Mouse (Mus musculus) cerebellum, postnatal 25 days (tissue): ENCODE measurements around the gene Trim44.

Source experiments
- DNase-seq, 2 experiments: peaks; one replicate each; pipeline ENCODE4 v3.0.0; 2021; ENCODE audit warnings: mixed read lengths in 2 of 2

The Trim44 gene

DNA sequence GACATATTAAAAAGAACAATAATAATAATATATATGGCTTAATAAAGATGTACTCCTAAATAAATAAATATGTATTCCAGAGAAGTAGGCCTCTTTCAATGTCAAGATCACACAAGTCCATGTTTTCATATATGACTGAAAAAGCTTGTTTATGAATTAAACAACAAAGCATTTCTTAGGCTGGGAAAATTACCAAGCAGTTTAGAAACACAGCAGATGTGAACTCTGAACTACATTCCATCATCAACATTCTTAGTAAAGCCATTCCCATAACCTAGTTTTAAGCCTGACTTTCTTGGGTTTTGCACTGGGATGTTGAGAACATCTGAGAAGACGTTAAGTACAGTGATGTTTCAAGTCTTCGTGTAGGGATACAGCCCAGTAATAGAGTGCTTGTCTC is 45.4 kb downstream of the Trim44 start:
- no peak for DNase-seq

DNA sequence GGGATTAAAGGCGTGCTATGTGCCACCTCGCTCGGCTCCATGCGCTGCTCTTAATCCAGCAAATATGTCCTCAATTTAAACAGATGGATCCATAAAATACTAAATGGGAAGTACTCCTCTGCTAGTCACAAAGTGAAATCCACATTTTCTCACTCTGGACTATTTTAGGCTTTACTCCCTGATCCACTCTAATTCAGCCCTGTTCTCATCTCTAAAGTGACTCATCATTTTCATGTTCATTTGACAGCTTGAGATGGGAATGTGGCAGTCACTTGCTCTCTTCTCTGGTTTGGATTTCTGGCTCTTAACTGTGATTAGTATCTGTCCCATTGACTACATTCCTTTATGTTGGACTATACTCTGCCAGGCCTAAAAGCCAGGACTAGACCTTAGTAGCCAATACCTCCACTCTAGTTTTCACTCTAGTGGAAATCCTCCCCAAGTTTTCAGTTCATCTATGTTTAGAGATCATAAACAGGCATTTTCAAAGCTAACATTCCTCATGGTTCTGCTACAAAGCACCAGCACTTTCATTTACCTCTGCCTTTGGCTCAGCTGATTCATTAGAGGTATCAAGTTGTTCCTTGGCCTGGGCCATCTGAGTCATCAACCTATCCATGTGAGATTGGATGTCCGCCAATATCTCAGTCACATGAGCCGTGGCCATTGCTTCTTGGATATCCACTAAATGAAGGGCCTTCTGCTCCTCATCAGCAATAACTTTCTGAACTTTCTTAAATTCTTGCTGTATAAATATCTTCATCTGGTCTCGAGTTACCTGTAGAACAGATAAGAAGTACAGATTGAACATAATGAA is 50.5 kb downstream of the Trim44 start:
- DNase-seq, result peak; percentile 40 to 68

DNA sequence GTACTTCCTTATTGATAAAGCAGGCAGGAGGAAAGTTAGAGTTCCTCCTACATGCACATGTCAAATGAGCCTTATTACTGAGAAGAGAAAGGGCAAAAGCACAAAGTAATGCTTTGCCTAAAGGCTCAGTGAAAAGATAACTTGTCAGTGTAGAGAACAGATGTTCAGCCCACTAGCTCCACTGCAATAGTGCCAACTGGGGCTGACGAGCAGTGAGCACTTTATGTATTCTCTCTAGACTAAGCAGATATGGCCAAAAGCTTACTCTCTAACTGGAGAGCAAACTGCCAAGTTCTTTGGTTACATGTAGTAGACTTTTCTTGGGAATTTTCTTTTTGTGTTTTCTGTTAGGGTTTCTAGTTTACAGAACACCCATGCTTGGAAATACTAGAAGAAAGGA is 53.6 kb downstream of the Trim44 start:
- no peak for DNase-seq

DNA sequence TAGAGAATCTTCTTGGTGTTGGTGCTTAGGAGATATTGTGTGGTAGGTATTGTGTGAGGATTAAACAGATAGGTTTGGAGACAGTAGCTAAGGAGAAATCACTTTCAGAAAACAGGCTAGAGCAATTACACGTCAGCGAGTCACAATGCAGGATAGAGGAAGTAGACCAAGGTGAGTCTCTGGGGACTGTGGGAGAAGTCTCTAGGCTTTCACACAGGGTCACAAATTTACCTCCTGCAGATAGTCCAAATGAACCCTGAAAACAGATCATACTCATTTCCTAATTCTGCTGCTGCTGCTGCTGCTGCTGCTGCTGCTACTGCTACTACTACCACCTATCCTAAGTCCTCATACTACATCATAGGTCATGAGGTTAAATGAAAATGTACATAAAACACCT is 66.2 kb downstream of the Trim44 start:
- no peak for DNase-seq

DNA sequence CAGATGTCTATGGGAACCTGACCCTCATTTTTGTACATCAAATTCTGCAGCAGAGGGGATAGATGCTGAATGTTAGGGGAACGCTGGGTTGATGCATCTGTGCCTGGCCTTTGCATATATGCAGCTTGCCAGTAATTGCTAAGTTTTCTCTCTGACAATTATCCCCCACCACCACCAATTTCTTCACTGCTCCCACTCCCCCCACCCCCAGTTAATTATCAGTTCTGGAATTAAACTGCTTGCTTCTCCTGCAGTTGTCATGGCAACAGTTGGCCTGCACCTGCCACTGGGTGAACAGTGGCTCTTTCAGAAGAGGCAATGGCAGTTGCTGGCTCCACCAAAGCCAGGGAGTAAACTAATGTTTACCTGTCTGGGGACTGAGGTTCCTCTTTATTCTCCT is 70.8 kb downstream of the Trim44 start:
- DNase-seq, result no peak

DNA sequence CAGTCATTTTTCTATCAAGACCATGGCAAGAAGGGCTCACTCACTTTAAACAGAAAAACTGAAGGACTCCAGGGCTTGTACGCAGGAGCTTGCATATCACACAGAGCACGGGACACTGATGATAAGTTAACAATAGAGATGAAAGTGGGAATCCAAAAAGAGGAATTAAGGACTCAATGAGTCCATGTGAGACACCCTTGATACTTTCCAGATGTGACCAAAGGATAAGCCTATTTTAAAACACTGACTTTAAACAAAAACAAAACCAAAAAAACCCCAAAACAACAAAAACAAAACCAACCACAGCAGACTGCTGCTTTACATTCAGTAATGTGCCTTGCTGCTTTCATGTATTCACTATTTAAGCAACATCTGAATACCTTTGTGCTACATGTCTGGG is 75.7 kb downstream of the Trim44 start:
- DNase-seq, result no peak

DNA sequence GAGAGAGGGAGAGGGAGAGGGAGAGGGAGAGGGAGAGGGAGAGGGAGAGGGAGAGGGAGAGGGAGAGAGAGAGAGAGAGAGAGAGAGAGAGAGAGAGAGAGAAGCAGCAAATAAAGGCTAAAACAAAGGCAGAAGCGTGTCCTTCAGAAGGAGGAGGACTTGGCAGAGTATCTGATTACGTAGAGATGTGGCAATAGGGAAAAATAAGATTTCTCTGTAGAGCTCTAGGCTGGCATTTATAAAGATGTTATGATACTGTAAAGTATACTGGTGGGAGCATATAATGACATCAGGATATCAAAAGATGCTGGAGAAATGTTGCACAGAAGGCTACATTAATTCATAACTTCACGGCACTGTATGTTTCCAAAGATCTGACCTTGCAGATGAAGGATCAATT is 76.5 kb downstream of the Trim44 start:
- DNase-seq, result no peak

DNA sequence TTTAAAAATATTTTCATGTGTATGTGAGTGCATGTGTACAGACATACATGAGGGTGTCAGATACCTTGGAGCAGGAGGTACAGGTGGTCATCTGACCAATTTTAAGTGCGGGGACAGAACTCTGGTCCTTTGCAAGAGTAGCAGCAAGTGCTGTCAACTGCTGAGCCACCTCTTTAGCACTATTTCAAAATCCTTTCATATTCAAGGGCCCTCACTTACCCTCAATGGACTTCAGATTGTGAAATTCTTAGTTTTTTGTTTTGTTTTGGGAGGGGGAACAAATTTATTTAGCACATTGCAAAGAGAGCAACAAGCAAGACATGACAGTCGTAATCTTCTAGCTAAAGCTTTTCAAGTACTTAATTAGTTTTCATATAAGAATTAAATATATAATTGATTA is 81.7 kb downstream of the Trim44 start:
- DNase-seq, result no peak

DNA sequence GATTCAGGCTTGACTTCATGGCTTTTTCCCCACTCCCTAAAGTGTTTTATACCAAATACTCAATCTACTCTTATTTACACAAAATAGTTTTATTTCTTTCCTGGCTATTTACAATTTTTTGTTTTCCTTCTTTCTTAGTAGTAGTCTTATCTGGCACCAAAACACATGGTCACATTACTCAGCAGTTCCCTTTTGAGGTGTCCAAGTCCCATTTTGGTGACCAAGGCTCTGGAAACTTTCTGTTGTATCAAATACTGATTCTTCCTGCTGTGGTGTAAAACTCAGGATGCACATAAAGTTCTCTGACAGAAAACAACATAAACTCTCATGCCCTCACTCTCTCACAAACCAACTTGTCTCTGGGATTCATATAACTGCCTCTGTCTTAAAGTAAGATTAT is 83.3 kb downstream of the Trim44 start:
- DNase-seq, result no peak

DNA sequence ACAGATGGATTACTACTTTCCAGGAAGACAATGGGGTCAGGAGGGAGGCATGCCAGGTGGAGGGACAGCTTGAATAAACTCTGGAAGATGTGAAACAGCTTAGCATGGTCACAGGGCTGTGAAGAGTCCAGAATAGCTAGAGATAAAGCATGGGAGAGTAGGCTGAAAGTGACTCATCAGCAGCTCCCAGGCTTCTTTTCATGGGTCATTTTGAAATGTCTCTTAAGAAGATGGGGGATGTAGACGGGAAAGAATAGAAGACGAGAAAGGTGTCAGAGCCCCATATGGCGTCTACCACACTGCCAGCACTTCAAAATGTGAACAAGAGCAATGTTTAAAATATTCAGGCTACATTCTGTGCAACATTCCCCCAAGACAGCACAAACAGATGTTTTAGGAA is 91.1 kb downstream of the Trim44 start:
- DNase-seq, result peak in 1 of 2 experiments; percentile 48

DNA sequence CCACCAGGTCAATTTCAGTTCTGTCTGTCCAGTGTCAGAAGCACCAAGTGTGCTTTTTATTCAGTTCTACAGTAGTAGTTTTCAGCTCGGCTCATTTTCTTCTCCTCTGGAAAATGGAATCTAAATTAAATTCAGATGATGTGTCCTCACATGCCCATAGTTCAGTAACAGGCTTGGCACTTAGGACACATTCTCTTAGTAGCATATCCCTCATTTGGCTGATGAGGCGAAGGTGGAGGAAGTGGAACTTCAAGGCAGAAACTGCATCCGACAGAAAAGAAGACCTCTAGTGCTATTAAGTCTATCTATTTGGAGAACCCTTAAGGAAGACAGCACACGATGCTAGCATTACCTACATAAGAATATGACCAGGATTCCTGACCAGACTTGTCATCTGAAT is 92.5 kb downstream of the Trim44 start:
- DNase-seq, result no peak

DNA sequence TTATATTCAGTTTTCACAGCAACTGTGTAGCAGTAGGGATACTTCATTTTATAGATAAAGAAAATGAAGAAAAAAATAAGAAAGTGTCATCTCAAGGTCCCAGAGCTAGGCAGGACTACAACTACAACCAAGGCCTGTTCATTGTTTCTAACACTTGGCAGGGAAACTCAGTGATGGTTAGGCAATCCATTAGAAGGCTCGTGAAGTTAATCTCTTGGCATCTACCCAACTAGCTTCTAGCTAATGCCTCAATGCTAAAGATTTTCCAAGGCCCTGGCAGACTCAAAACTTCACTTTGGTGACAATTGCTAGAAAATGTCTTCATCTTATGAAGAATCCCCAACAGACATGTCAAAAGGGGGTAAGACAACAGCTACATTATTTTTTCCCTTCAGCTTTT is 93.0 kb downstream of the Trim44 start:
- DNase-seq, result no peak

DNA sequence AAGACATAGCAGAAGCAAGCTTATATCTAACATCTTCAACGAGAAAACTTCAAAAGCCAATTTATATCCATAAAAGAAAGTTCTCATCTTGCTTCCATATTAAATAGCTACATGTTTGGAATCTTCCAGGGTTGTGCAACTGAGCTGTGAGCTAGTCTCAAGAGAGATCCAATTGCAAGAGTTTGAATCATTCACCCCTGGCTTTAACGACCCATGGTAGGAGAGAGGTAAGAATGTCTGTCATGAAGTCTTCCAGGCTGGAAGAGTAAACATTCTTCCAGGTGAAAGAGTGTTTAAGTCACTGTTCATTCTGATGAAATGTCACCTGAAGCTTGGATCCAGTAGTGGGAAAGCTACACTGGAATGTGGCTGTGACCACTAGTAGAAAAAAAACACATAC is 93.6 kb downstream of the Trim44 start:
- no peak for DNase-seq

DNA sequence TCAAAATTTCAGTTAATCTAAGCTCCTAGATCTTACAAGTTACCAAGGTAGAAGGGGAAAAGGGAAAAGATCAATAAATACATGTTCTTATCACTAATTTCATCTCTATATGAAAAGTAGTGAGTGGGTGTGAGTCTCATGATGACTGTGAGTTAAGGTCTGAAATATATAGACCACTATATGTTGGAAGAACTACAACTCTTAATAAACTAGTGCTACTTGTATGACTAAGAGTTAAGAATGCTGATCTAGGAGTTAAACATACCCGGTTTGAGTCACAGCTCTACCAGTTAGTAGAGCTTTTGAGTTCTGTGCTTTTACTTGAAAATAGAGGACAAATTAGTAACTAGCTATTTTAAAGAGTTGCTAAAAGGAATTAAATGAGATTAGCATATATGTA is 94.7 kb downstream of the Trim44 start:
- DNase-seq, result no peak

DNA sequence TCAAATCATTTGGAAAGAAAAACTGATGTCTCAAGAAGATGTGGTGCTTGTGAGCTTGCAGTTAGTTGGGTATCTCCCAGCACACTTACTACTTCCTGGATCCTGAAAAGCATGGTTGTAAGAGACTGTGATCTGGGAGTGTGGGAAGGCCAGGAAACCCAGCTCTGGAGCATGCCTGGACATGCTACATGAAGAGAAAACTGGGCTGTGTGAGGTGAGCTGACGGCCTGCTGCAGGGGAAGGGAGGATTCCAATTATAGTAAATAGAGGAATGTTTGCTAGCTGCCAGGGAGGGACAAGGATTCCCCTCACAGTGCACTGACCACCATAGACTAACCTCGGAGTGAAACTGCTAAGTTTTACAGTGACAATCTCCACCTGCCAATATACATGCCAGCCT is 104.4 kb downstream of the Trim44 start:
- DNase-seq, result no peak

DNA sequence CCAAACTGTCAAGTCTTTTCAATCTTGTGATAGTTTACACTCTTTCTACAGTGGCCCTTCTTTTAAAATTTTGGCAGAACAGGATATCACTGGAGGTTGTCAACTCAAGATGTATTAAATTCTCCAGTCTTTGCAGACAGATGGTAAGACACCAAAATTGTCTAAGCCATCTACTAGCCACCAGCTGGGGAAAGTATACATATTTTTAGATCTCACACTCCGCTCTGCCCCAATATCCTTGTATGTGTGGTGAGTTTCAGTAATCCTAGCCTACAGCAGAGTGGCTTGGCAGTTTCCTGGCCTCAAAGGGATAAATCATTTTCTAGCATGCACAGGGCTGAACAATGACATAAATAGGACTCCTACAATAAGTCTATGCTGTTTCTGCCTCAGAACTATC is 105.1 kb downstream of the Trim44 start:
- DNase-seq, result no peak

DNA sequence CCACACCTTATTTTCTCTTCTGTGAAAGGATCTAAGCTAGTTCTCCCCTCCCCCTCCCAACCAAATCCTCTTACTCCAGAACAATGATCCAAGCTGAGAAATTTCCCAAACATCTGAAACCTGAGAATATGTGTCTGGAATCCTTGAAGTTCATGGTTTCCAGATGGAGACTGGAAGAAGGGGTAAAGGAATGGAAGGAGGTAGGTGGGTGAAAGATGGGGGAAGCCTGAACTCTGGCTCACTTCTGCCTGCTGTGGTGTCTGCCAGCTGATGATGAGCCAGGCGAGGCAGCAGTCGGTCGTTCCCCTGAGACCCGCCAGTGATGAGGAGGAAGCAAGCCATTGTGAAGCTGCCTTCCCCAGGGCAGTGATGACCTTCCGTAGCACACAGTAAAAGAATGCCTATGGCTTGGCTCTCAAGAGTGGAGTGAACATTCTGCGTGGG is 112.8 kb downstream of the Trim44 start:
- DNase-seq, result peak in 1 of 2 experiments; percentile 13

DNA sequence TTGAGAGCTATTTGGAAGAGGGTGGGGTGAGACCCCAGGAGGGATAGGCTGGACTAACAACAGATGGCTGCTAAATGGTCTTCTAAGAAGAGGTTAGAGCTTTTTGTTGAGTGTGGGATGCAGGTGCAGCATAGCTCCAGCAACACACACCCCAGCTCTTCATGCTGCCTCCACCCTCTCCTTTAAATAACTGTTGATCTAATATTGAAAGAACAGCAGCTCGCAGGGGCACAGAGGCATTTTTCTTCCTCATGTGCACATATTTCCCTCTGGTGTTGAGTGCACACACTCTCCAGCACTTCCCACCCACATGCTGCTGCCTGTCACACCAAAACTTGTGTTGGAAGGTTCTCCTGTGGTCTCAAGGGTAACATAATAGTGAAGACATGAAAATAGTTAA is 114.4 kb downstream of the Trim44 start:
- no peak for DNase-seq

DNA sequence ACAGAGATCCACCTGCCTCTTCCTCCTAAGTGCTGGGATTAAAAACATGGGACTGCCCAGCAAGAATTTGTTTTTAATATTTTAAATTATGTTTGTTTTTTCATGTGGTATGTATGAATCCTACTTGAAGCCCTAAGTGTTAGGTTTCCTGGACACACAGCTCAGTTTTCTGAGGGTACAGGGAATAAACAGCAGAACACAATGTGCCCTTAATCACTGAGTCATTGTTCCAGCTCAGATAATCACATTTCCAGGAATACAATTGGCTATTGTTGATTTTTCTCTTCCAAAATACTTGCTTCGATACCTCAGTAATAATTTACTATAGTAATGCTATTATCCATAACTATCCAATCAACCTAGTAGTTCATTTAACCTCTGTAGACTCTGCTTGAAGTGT is 115.6 kb downstream of the Trim44 start:
- no peak for DNase-seq

DNA sequence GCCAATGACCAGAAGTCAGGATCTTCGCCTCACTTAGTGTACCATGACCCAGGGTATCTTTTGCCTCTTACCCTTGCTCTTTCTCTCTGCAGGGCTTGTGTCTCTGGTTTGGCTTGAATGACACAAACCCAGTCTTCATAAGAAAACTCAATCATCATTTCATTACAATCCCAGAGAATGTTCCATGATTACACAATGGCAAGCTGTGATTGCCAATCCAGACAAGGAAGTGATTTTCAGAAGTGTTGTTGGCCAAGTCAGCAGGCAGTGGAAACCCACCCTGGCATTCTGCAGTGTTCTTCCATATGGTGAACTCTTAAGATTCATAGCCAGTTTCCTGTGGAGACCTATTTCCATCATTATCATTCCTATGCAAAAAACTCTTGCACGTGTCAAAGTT is 116.1 kb downstream of the Trim44 start:
- DNase-seq, result no peak

DNA sequence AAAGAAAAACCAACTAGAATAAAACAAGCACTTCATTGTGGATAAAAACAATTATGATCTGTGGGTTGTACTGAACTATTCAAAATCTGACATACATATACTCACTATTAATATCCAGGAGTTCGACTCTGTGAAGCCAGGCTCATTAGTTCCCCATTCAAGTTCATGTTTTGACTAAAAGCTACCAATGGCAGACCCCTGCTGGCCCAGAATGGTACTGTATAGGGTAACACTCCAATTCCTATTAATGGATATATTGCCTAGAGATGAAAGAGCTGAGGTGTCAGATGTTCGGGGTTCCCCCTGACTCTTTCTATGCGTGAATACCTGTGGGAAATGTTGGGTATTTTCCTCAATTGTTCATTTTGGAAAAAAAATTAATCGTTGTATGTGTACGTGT is 117.6 kb downstream of the Trim44 start:
- DNase-seq, result peak; percentile 46 to 71

DNA sequence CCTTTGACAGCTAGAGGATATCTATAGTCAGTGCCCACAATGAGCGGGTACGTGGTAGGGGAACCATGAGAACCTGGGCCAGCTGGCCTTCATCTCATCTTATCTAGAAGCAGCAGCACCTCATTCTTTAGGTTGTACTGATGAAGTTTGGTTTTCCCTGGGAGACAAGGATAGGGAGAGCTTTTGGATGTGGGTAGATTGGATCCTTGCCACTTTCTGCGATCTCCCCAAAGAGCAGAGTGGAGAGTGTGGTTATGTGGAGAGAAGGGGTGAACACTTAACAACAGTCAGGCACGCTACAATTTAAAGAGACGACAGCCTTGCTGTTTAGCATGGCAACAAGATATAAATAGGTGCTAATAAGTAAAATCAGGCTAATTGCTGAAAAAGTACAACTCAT is 119.0 kb downstream of the Trim44 start:
- no peak for DNase-seq

DNA sequence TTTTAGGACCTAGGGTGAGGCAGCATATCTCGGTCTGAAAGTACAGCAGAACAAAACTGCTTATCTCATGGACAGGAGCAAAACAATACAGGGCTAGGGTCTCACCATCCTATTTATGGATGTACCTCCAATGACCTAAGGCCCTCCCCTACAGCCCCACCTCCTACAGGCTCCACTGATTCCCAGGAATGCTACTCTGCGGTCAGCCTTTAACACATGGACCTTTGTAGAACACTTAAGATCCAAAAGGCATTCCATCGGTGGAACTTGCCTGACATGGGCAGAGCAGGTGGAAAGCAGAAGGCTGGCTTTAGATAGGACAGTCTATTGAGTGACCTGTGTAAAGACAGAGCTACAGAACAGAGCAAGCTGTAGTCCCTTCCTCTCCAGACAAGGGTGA is 120.3 kb downstream of the Trim44 start:
- no peak for DNase-seq

DNA sequence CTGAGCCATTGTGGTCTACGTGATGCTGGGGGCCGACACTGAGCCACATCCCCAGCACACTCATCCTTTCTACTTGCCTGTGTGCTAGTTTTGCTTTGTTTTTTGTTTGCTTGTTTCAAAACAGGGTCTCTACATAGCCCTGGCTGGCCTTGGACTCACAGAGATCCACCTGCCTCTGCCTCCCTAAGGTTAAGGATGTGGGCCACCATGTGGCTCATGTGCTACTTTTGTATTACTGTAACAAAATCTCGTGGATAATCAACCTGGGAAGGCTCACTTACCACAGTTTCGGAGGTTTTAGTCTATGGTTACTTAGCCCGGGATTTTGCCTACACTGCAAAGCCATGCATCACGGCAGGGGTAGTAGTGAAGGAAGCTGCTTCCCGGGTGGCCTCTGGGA is 125.5 kb downstream of the Trim44 start:
- DNase-seq, result no peak

DNA sequence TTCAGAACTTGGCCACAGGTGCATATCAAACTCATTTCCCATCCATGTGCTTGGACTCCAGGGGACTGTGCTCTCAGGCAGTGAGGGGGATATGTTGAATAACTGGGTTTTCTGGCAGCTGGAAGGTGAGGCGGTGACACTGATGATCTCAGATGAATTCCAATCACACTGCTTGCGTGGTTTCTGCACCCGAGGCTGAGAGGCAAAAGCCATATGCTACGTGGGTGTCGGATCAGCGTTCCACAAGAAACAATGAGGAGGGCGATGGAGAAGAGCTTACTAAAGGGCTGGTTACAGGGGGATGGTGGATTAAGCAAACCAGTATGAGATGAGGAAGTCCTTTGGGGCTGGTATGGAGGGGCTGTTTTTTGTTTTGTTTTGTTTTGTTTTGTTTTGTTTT is 127.8 kb downstream of the Trim44 start:
- DNase-seq, result no peak
